Mouse (Mus musculus) C2C12 (cell line): Measurements from ENCODE around the gene Nfatc2ip. TPM values are rescaled to one million over a fixed set of nuclear protein-coding genes. Genes with fewer than 3 reads are reported as not detected.

Source experiments
- H3K27me3 ChIP-seq: one replicate; pipeline ENCODE4 v1.6.1; 2011; ENCODE audit not compliant: control insufficient read depth, insufficient read depth, insufficient read length
- H3K36me3 ChIP-seq: one replicate; pipeline ENCODE4 v1.6.1; 2011; ENCODE audit not compliant: control insufficient read depth, insufficient read depth
- H3K4me3 ChIP-seq: one replicate; pipeline ENCODE4 v1.5.1; 2011; ENCODE audit warnings: mild to moderate bottlenecking, control low read depth; ENCODE audit not compliant: poor library complexity, insufficient read depth, severe bottlenecking
- H3K79me2 ChIP-seq: one replicate; pipeline ENCODE4 v1.6.1; 2011; ENCODE audit not compliant: control insufficient read depth, insufficient read depth
- H3K79me3 ChIP-seq: one replicate; pipeline ENCODE4 v1.6.1; 2011; ENCODE audit warnings: low read depth, control low read depth
- H3ac ChIP-seq: one replicate; pipeline ENCODE3; 2011; ENCODE audit warnings: low read depth; ENCODE audit not compliant: control insufficient read depth, insufficient read length
- CEBPB ChIP-seq: IDR thresholded peaks from one replicate; pipeline ENCODE4 v1.6.1; 2011; ENCODE audit warnings: low read depth, mild to moderate bottlenecking, control low read depth, moderate library complexity
- CTCF ChIP-seq: IDR thresholded peaks from one replicate; pipeline ENCODE4 v1.5.1; 2011; ENCODE audit not compliant: control insufficient read depth, insufficient read depth, insufficient read length
- FOSL1 ChIP-seq: IDR thresholded peaks from one replicate; pipeline ENCODE4 v1.8.0; 2011; ENCODE audit warnings: mild to moderate bottlenecking, low read length; ENCODE audit not compliant: poor library complexity, insufficient read depth, severe bottlenecking
- MAX ChIP-seq: IDR thresholded peaks from one replicate; pipeline ENCODE4 v1.6.1; 2011; ENCODE audit warnings: mild to moderate bottlenecking, control low read depth
- MYOD1 ChIP-seq: IDR thresholded peaks from one replicate; pipeline ENCODE4 v1.6.1; 2011; ENCODE audit warnings: low read depth; ENCODE audit not compliant: control insufficient read depth, insufficient read length
- MYOG ChIP-seq: IDR thresholded peaks from one replicate; pipeline ENCODE4 v1.6.1; 2011; ENCODE audit not compliant: control insufficient read depth, insufficient read length; ENCODE audit errors: extremely low read depth
- USF1 ChIP-seq: IDR thresholded peaks from one replicate; pipeline ENCODE4 v1.6.1; 2011; ENCODE audit warnings: low read depth, mild to moderate bottlenecking, control low read depth, moderate library complexity
- polyA plus RNA-seq: library from polyadenylated mRNA; unstranded; fragments of >200 nt; fragmentation: generic; extraction: Trizol; gene quantifications from one replicate; pipeline ENCODE4 v1.2.1, GENCODE M21; 2012; ENCODE audit warnings: missing spikeins

Gene Nfatc2ip
- polyA plus RNA-seq, 1 experiment: 6.2 TPM

DNA sequence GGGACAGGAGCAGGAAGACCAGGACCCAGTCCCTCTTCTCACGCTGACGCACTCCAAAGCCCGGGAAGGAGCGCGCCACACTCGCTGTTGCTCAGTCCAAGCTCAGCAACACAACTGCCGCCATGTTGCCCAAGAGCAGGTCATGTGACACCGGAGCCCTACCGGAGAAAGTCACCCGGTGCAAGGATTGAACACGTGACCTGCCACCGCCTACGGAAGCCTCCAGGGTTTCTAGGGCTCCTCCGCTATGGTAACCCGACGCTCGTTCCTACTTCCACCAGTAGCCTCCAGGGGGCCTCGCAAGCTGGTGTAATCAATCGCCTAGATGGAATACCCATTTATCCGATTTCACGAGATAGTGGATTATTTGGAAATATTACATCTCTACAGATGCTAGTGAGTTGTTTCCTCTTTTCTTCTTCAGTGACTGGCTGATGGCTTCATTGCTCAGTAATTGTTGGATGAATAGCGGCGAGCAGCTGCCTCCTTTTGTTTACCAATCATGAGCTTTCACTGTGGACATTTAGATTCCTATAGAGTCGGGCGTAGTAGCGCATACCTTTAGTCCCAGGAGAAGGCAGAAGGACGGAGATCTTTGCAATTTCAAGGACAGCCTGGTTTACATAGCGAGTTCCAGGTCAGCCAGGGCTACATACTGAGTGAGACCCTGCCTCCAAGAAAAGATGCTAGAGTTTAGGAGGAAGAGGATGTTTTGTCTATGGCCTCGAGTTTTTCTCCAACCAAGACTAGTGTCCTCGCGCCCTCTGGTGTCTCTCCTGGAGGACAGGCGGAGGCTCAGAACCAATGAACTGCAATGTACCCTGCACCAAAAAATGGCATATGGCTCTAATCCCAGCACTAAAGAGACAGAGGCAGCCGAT lies 19.0 kb downstream of the Nfatc2ip start, which contains the start of gene Spns1:
Spns1 (minus strand) TSS at position 173 of the 881 bp plus-strand sequence.
- H3K27me3 ChIP-seq: no peaks in the 10 kb centered on the region
- H3K4me3 ChIP-seq: peak within 1 kb of the TSS; percentile 91
- H3K36me3 ChIP-seq: no peaks in the 10 kb centered on the region
- peaks cover 6% of the 10 kb centered on the region for H3K79me3 ChIP-seq
- peaks cover 22% of the 10 kb centered on the region for H3K79me2 ChIP-seq
- peak; percentile 99 for TF ChIP-seq USF1
- peak; percentile 22 for TF ChIP-seq CEBPB
- TF ChIP-seq FOSL1: no peak
- peak; percentile 72 for TF ChIP-seq CTCF
- TF ChIP-seq MAX: peak; percentile 54
- TF ChIP-seq MYOG: no peak
- peak within 1 kb of the TSS; percentile 92 for H3ac ChIP-seq

DNA sequence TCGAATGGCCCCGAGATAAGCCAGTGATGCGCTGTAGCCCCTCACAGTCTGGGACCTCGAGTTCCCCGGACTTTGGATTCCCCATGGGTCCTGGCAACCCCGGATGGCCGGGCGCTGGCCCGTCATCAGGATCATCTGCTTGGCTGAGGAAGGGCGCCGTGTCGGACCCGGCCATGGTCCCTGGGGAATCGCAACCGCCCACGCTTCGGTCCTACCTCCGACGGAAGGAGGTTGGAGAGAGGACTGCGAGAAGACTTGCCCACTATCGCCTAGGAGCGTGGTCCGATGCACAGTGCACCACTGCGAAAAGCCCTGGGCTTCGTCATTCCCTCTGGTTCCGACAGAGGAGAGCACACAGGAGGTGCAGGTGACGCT lies 19.6 kb downstream of the Nfatc2ip start:
- H3ac ChIP-seq: peak overlapping the region; percentile 92
- peaks cover 6% of the 10 kb centered on the region for H3K79me3 ChIP-seq

DNA sequence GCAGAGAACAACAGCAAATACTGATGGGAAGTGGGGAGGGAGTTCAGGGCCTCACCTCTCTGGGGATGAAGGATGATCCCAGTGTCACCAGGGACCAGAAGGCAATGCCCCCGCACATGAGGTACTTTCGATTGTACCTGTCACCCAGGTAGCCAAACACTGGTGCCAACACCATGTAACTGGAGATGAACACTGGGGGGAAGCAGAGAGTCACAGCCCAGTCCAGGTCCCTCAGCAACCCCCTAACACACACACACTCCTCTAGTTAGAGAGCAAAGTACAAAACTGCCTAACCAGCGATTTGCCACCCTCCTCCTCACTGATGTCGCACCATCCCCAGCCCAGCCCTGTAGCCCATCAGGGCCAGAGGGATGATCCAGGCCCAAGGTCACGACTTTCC lies 21.5 kb downstream of the Nfatc2ip start:
- H3K79me3 ChIP-seq: peaks cover 6% of the 10 kb centered on the region
- no peak for TF ChIP-seq USF1
- no peak for TF ChIP-seq FOSL1
- no peak for TF ChIP-seq MYOD1
- TF ChIP-seq MYOG: no peak
- no peak for TF ChIP-seq CEBPB
- no peak for TF ChIP-seq MAX
- TF ChIP-seq CTCF: no peak
- H3K36me3 ChIP-seq: no peaks in the 10 kb centered on the region
- no peak overlapping the region for H3K4me3 ChIP-seq
- peaks cover 22% of the 10 kb centered on the region for H3K79me2 ChIP-seq
- H3ac ChIP-seq: no peak overlapping the region
- no peaks in the 10 kb centered on the region for H3K27me3 ChIP-seq

More for the DNA sequence above, 19.6 kb downstream of the Nfatc2ip start:
- Histone ChIP-seq H3K79me2 (peaks cover 22% of the 10 kb centered on the region), H3K27me3 (no peaks in the 10 kb centered on the region), H3K36me3 (no peaks in the 10 kb centered on the region), H3K4me3 (peak overlapping the region; percentile 91)
- TF ChIP-seq FOSL1 (no peak), CTCF (no peak), USF1 (no peak), MAX (no peak), MYOG (no peak), CEBPB (no peak), MYOD1 (no peak)

DNA sequence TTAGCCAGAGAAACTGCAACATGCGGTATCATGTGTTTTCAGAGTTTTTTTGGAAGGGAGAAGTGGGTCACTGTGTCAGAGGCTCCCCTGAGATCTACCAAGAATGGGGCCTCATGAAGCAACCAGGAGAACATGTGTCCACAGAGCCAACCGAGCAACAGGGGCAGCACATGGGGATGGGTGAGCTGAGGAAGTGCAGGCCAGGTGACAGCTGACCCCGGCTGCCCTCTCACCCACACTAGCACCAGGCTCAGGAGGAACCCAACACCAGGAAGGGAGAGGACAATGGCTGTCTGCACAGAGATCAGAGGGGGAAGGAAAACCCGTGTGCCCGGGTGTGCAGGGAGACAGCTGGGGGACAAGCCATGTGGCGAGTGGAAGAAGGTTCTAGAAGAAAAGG lies 22.0 kb downstream of the Nfatc2ip start:
- Histone ChIP-seq H3K4me3 (no peak overlapping the region), H3K27me3 (no peaks in the 10 kb centered on the region), H3K79me3 (peaks cover 6% of the 10 kb centered on the region), H3ac (no peak overlapping the region), H3K36me3 (no peaks in the 10 kb centered on the region), H3K79me2 (peaks cover 22% of the 10 kb centered on the region)
- TF ChIP-seq MYOD1: no peak
- TF ChIP-seq CEBPB: no peak
- TF ChIP-seq MYOG: no peak
- no peak for TF ChIP-seq CTCF
- TF ChIP-seq USF1: no peak
- no peak for TF ChIP-seq FOSL1
- TF ChIP-seq MAX: no peak

DNA sequence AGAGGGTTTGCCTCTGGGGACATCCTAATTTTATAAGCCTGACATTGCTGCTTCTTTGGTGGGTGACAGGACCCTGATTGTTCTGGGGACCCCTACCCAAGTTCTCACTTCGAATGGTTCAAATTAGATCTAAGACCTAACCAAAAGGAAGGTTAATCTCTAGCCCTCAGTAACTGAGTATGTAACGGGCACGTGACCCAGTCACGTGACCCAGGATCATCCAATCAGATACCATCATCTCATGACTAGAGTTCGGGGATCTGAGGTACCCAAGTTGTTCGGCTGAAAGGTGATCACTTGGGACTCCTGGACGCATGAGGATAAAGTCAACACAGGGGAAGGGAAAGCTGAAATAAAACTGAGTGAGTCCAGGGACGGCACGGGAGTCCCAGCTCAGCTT lies 23.5 kb downstream of the Nfatc2ip start:
- no peaks in the 10 kb centered on the region for H3K36me3 ChIP-seq
- TF ChIP-seq USF1: peak; percentile 83
- TF ChIP-seq MAX: no peak
- no peaks in the 10 kb centered on the region for H3K27me3 ChIP-seq
- no peak overlapping the region for H3K4me3 ChIP-seq
- peaks cover 22% of the 10 kb centered on the region for H3K79me2 ChIP-seq
- no peak overlapping the region for H3ac ChIP-seq
- H3K79me3 ChIP-seq: peaks cover 6% of the 10 kb centered on the region

DNA sequence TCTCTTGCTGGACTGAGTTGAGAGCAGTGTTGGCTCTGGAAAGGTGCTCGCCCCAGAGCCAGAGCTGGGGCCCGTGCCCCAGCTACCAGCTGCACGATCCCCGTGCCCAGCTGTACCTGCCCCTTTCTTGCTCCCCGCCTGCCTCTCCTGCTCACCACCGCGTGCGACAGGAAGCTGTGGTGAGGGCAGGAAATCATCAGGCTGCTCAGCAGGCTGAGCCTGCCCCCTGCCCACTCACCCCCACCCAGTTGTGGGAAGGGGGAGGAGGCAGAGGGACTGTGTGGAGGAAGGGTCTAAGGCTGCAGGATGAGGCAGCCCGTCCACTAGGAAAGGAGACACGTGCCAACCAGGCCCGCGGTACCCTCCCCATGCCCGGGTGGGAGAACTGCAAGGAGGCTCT lies 27.1 kb downstream of the Nfatc2ip start, which contains the start of gene Lat:
Lat (minus strand) TSS at position 178 of the 400 bp plus-strand sequence.
- no peaks in the 10 kb centered on the region for H3K36me3 ChIP-seq
- H3K4me3 ChIP-seq: no peak within 1 kb of the TSS

More for the DNA sequence above, 27.1 kb downstream of the Nfatc2ip start, which contains the start of gene Lat:
- Histone ChIP-seq H3K79me3 (no peaks in the 10 kb centered on the region), H3ac (no peak within 1 kb of the TSS), H3K79me2 (no peaks in the 10 kb centered on the region), H3K27me3 (no peaks in the 10 kb centered on the region)
- no peak for TF ChIP-seq USF1
- TF ChIP-seq CEBPB: no peak
